Mouse (Mus musculus) lung, postnatal 0 days (tissue): ENCODE data around the gene Gm42715.

Source experiments
- CTCF ChIP-seq: IDR thresholded peaks from 2 replicates; pipeline ENCODE4 v1.5.1; 2016; ENCODE audit warnings: antibody characterized with exemption, mild to moderate bottlenecking
- EP300 ChIP-seq: IDR thresholded peaks from 2 replicates; pipeline ENCODE4 v1.6.1; 2016; ENCODE audit warnings: antibody characterized with exemption, mild to moderate bottlenecking, control low read depth

DNA sequence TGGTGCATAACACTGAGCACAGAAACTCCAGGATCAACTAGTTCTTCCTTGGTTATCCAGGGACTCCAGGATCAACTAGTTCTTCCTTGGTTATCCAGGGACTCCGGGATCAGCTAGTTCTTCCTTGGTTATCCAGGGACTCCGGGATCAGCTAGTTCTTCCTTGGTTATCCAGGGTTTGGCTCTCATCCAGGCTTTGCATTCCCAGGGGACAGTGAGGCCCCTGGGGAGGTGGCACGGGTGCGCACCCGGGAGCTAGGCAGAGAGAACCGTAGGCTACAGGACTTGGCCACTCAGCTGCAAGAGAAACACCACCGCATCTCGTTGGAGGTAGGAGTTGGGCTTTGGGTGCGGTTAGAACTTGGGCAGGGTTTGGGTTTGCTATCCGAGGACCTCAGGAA, 71.7 kb downstream of the Gm42715 start:
- no peak for TF ChIP-seq EP300
- no peak for TF ChIP-seq CTCF
